Mouse (Mus musculus) lung, adult 2 months (tissue): ENCODE data around the gene Il6st. TPM values are rescaled to one million over a fixed set of nuclear protein-coding genes. Genes with fewer than 3 reads are reported as not detected.
A peak's percentile ranks its signal among the peaks of the same experiment; 100 is the strongest.

Experiments
- DNase-seq: peaks from one replicate; pipeline ENCODE4 v3.0.0; 2022
- H3K4me1 ChIP-seq: fragments of 200-500 bp; 2 replicates; pipeline ENCODE4 v1.6.1; 2011; ENCODE audit warnings: low read length; ENCODE audit not compliant: control insufficient read depth, insufficient read depth
- H3K4me3 ChIP-seq: fragments of 200-500 bp; replicated peaks from 2 replicates; pipeline ENCODE3; 2011; ENCODE audit warnings: low read depth, mild to moderate bottlenecking, control low read depth, low read length; ENCODE audit errors: extremely low read depth
- CTCF ChIP-seq: fragments of 200-500 bp; IDR thresholded peaks from 2 replicates; pipeline ENCODE4 v1.5.1; 2011; ENCODE audit warnings: mild to moderate bottlenecking, low read length, control low read depth; ENCODE audit not compliant: insufficient read depth
- POLR2A ChIP-seq: fragments of 200-500 bp; IDR thresholded peaks from 2 replicates; pipeline ENCODE4 v1.6.1; 2011; ENCODE audit warnings: low read depth, mild to moderate bottlenecking, control low read depth, low read length, borderline replicate concordance; ENCODE audit errors: extremely low read depth
- WGBS: fragments of 180-500 bp; shearing (Covaris S2); methylation state at CpG from one replicate; pipeline ENCODE4 v1.1.7; 2018; 5-methylcytosine and 5-hydroxymethylcytosine counted together
- polyA plus RNA-seq: library from polyadenylated mRNA; depleted of rRNA; stranded (reverse); fragments of >200 nt; gene quantifications from 2 replicates; pipeline ENCODE4 v1.2.3, GENCODE M21; 2012

Gene Il6st
- polyA plus RNA-seq, 1 experiment = 60.5 TPM

- 13% methylated on average over 9 of the region's 9 CpGs for WGBS
- Histone ChIP-seq H3K4me1 (peaks cover 12% of the 10 kb centered on the region), H3K4me3 (no peak overlapping the region)
- TF ChIP-seq CTCF (no peak), POLR2A (no peak)
- DNase-seq = peak; percentile 60
Observed at GRCm38 (mm10) chr13:112439917-112440361, 23.9 kb upstream of the Il6st start.

- peaks cover 7% of the 10 kb centered on the region for H3K4me1 ChIP-seq
- 83% methylated on average over 8 of the region's 8 CpGs for WGBS
- no peak overlapping the region for H3K4me3 ChIP-seq
- TF ChIP-seq POLR2A = no peak
- no peak for TF ChIP-seq CTCF
- no peak for DNase-seq
Observed at GRCm38 (mm10) chr13:112440668-112441067, 23.2 kb upstream of the Il6st start.

- WGBS = 60% methylated on average over 7 of the region's 7 CpGs
- no peak for TF ChIP-seq CTCF
- no peak for TF ChIP-seq POLR2A
- H3K4me1 ChIP-seq = peaks cover 6% of the 10 kb centered on the region
- DNase-seq = no peak
- no peak overlapping the region for H3K4me3 ChIP-seq
Observed at GRCm38 (mm10) chr13:112442867-112443529, 20.9 kb upstream of the Il6st start.

- TF ChIP-seq POLR2A (no peak), CTCF (no peak)
- WGBS = 75% methylated on average over 8 of the region's 8 CpGs
- no peak for DNase-seq
- no peaks in the 10 kb centered on the region for H3K4me1 ChIP-seq
- no peak overlapping the region for H3K4me3 ChIP-seq
Observed at GRCm38 (mm10) chr13:112447108-112447665, 16.7 kb upstream of the Il6st start.

GRCm38 (mm10) chr13:112450210-112450609, 13.7 kb upstream of the Il6st start:
- no peak overlapping the region for H3K4me3 ChIP-seq
- WGBS = 49% methylated on average over 3 of the region's 3 CpGs

GRCm38 (mm10) chr13:112457366-112457765, 6.5 kb upstream of the Il6st start:
- 39% methylated on average over 6 of the region's 6 CpGs for WGBS
- TF ChIP-seq POLR2A (no peak), CTCF (no peak)

More at GRCm38 (mm10) chr13:112450210-112450609, 13.7 kb upstream of the Il6st start:
- DNase-seq = no peak
- TF ChIP-seq CTCF = no peak
- no peak for TF ChIP-seq POLR2A
- no peaks in the 10 kb centered on the region for H3K4me1 ChIP-seq

GRCm38 (mm10) chr13:112458016-112458415, 5.9 kb upstream of the Il6st start:
- Histone ChIP-seq H3K4me1 (no peaks in the 10 kb centered on the region), H3K4me3 (no peak overlapping the region)
- no peak for TF ChIP-seq CTCF
- TF ChIP-seq POLR2A = no peak
- no peak for DNase-seq
- 78% methylated on average over 4 of the region's 4 CpGs for WGBS

More at GRCm38 (mm10) chr13:112457366-112457765, 6.5 kb upstream of the Il6st start:
- Histone ChIP-seq H3K4me1 (no peaks in the 10 kb centered on the region), H3K4me3 (no peak overlapping the region)
- no peak for DNase-seq

- H3K4me3 ChIP-seq = no peak overlapping the region
- 0 out of 2 replicates have a peak, but pooled peaks cover 2% of the 10 kb centered on the region for H3K4me1 ChIP-seq
- TF ChIP-seq CTCF (no peak), POLR2A (no peak)
- WGBS = 96% methylated on average over 11 of the region's 11 CpGs
- DNase-seq = no peak
Observed at GRCm38 (mm10) chr13:112458435-112459018, 5.3 kb upstream of the Il6st start.

GRCm38 (mm10) chr13:112459956-112460355, 3.9 kb upstream of the Il6st start:
- DNase-seq = no peak
- Histone ChIP-seq H3K4me3 (no peak overlapping the region), H3K4me1 (0 out of 2 replicates have a peak, but pooled peaks cover 2% of the 10 kb centered on the region)
- 49% methylated on average over 6 of the region's 6 CpGs for WGBS
- TF ChIP-seq POLR2A (no peak), CTCF (no peak)
